Mouse (Mus musculus): ENCODE results near the gene Gnpat. TPM values are rescaled to one million over a fixed set of nuclear protein-coding genes. Genes with fewer than 3 reads are reported as not detected.

The Gnpat gene
- polyA plus RNA-seq, 1 experiment = 306 TPM

DNA sequence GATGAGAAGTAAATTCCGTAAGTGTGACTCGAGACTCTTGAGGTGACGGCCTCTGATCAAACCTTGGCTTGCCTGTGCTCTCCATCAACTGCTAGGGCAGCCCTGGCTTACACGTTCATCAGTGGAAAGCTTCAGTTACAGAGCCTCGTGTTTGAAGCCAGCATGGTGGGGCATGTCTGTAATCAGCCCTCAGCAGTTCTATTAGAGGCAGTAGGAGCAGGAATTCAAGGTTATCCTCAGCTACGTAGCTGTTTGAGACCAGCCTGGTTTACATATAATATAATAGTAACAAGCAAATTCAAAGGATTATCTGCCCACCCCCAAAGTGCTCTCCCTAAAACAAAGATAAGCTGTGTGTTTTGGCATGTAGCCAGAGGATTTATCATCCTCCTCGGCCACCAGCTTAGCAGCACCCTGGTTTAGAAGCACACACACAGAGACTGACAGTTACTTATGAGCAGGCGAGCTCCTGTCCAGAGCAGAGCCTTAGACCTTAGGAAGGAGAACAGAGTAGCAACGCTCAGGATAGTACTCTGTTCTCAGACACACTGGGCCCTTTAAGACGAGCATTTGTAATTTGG is 16.2 kb downstream of the Gnpat start:
- TF ChIP-seq POLR2A (IDR thresholded peaks at IDR 0.05; ENCODE audit: insufficient read depth, low read depth, low read length) = no peak
- no peak for TF ChIP-seq CTCF (IDR thresholded peaks at IDR 0.05; ENCODE audit: insufficient read depth, low read depth, low read length)
- Histone ChIP-seq H3K4me3 (ENCODE audit: insufficient read depth, low read depth, low read length) (no peak overlapping the region), H3K27ac (ENCODE audit: insufficient read depth, low read depth, low read length) (no peak overlapping the region), H3K4me1 (ENCODE audit: control insufficient read depth, insufficient read depth, low read length) (no peaks in the 10 kb centered on the region)
- 77% methylated on average over 10 of the region's 10 CpGs for WGBS

DNA sequence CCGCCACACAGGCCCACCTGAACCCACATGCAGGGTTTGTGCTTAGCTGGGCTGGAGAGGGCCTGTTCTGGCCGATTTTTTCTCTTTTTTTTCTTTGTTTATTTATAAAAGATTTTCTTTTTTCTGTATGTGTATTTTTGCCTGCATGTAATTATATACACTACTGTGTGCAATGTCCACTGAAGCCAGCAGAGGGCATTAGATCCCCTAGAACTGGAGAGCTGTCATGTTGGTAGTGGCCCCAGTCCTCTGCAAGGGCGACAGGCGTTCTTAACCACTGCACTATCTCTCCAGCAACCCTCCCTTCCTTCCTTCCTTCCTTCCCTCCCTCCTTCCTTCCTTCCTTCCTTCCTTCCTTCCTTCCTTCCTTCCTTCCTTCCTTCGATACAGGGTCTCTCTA is 25.6 kb downstream of the Gnpat start:
- no peak for TF ChIP-seq POLR2A (IDR thresholded peaks at IDR 0.05; ENCODE audit: insufficient read depth, low read depth, low read length)
- TF ChIP-seq CTCF (IDR thresholded peaks at IDR 0.05; ENCODE audit: insufficient read depth, low read depth, low read length) = no peak
- WGBS = 94% methylated on average over 5 of the region's 5 CpGs
- Histone ChIP-seq H3K4me1 (ENCODE audit: control insufficient read depth, insufficient read depth, low read length) (0 out of 2 replicates have a peak, but pooled peaks cover 3% of the 10 kb centered on the region), H3K27ac (ENCODE audit: insufficient read depth, low read depth, low read length) (no peak overlapping the region), H3K4me3 (ENCODE audit: insufficient read depth, low read depth, low read length) (no peak overlapping the region)

- TF ChIP-seq CTCF (IDR thresholded peaks at IDR 0.05; ENCODE audit: insufficient read depth, low read depth, low read length) = no peak
- TF ChIP-seq POLR2A (IDR thresholded peaks at IDR 0.05; ENCODE audit: insufficient read depth, low read depth, low read length) = no peak
Measured at GRCm38 (mm10) chr8:124892596-124892995, 29.8 kb downstream of the Gnpat start.

DNA sequence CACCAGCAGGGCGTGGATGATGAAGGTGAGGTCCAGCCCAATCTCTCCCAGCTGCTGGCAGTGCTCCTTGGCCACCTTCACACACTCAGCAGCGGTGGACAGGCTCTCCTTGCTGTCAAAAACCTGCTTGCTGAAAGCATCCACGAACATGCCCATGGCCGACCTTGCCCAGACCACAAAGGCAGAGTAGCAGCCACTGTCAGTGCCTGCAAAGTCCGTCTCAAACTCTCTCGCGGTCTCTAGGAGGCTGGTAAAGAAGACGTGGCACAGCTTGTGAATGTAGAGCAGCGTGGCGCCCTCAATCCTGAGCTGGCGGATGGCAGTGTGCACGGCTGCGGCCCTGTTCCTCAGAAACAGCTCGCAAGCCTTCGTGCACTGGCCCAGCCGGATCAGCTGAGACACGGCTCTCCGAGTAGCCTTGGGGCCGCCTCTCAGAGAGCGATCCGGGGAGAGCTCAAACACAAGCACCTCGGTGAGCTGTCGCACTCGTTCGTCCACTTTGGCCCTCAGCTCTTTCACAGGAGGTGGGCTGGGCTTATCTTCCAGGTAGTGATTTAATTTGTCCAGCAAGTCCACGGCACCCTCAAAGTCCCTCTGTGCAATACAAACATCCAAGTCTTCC is 33.3 kb downstream of the Gnpat start:
- H3K27ac ChIP-seq (ENCODE audit: insufficient read depth, low read depth, low read length) = no peak overlapping the region
- peak overlapping the region; percentile 80 for H3K4me3 ChIP-seq (ENCODE audit: insufficient read depth, low read depth, low read length)
- no peak for TF ChIP-seq CTCF (IDR thresholded peaks at IDR 0.05; ENCODE audit: insufficient read depth, low read depth, low read length)
- 70% methylated on average over 26 of the region's 26 CpGs for WGBS
- peaks cover 23% of the 10 kb centered on the region for H3K4me1 ChIP-seq (ENCODE audit: control insufficient read depth, insufficient read depth, low read length)

More at GRCm38 (mm10) chr8:124892596-124892995, 29.8 kb downstream of the Gnpat start:
- Histone ChIP-seq H3K27ac (ENCODE audit: insufficient read depth, low read depth, low read length) (no peak overlapping the region), H3K4me1 (ENCODE audit: control insufficient read depth, insufficient read depth, low read length) (peaks cover 18% of the 10 kb centered on the region), H3K4me3 (ENCODE audit: insufficient read depth, low read depth, low read length) (no peak overlapping the region)
- 51% methylated on average over 3 of the region's 3 CpGs for WGBS

DNA sequence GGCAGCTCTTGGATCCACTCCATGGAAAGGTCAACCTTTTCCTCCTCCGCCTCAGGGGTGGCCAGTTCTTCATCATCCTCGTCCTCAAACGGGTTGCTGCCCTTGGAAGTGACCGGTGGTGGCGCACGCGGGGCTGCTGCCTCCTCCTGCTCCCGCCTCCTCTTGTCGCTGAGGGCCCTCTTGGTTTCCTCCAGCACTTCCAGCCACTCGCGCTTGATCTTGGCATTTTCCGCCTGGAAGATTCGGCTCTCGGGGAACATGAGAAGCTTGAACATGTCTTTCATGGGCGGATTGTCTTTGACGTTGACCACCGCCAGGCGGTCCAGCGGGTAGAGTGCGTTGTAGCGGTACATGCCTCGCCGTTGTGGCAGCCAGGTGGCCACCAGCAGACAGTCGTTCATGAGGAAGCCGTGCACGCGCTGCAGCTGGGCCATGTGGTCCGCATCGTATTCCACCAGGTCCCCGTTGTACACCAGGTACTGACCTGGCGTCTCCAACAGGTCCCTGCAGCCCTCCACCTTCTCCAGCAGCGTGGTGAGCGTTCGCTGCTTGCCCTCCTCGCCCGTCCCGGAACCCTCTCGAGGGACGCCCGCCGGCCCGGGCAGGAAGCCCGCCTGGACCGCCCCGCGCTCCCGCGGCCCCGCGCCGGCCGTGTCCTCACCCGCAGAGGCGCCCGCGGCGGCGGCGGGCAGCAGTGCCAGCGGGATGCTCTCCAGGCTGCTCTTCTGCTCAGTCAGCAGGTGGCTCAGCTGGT is 34.0 kb downstream of the Gnpat start:
- no peak for TF ChIP-seq POLR2A (IDR thresholded peaks at IDR 0.05; ENCODE audit: insufficient read depth, low read depth, low read length)
- TF ChIP-seq CTCF (IDR thresholded peaks at IDR 0.05; ENCODE audit: insufficient read depth, low read depth, low read length) = no peak
- peaks cover 23% of the 10 kb centered on the region for H3K4me1 ChIP-seq (ENCODE audit: control insufficient read depth, insufficient read depth, low read length)
- H3K27ac ChIP-seq (ENCODE audit: insufficient read depth, low read depth, low read length) = no peak overlapping the region; the same call in 1 of the 2 replicates
- 1% methylated on average over 60 of the region's 60 CpGs for WGBS
- peak overlapping the region; percentile 80 for H3K4me3 ChIP-seq (ENCODE audit: insufficient read depth, low read depth, low read length)

DNA sequence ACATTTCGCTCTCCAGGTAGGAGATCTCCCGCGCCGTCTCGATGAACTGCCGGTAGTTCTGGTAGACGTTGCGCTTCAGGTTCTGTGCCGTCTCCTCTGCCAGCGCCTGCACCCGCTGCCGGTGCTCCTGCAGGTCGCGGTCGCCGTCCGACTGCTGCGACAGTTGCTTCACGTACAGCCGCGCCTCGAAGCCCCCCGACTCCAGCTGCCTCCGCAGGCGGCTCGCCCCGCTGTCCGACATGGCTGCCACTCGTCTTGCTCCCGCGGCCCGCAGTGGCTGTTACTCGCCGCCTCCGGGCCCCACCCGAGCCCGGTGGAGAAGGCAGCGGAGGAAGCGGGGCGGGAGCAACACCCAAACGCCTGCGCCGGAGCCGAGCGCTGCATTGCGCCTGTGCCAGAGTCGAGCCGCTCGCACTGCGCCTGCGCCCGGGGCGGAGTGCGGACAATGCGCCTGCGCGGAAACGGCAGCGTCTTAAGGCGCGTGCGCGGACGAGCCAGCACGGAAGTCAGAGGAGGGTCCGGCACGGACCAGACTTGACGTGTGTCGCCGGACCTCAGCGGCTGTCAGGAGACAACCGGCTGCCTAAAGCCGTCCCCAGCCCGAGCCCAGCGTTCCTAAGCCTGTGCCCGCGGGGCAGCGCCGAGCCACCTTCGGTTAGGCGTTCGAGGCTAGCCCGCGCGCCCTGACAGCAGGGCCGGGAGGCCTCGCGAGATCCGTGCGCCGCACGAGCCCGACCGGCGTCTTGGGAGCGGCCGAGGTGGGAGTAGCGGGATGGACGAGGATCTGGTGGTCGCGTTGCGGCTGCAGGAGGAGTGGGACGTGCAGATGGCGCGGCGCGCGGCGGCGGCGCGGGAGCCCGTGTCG is 34.8 kb downstream of the Gnpat start, which contains the start of the genes Exoc8 and Sprtn:
Gene Exoc8, minus strand, starts transcription at position 320 of the 865 bp plus-strand sequence.
Gene Sprtn, plus strand, starts transcription at position 501 of the 865 bp plus-strand sequence.
- H3K4me1 ChIP-seq (ENCODE audit: control insufficient read depth, insufficient read depth, low read length) = peaks cover 23% of the 10 kb centered on the region
- under 1% methylated on average over 114 of the region's 114 CpGs for WGBS
- peak within 1 kb of the TSS; percentile 80 for H3K4me3 ChIP-seq (ENCODE audit: insufficient read depth, low read depth, low read length)
- TF ChIP-seq CTCF (IDR thresholded peaks at IDR 0.05; ENCODE audit: insufficient read depth, low read depth, low read length) (no peak), POLR2A (IDR thresholded peaks at IDR 0.05; ENCODE audit: insufficient read depth, low read depth, low read length) (peak; percentile 84; the same call in 1 of the 2 replicates)
- H3K27ac ChIP-seq (ENCODE audit: insufficient read depth, low read depth, low read length) = peak within 1 kb of the TSS; percentile 44

GRCm38 (mm10) chr8:124898251-124898905 is 35.5 kb downstream of the Gnpat start:
- TF ChIP-seq POLR2A (IDR thresholded peaks at IDR 0.05; ENCODE audit: insufficient read depth, low read depth, low read length) (no peak), CTCF (IDR thresholded peaks at IDR 0.05; ENCODE audit: insufficient read depth, low read depth, low read length) (no peak)
- peaks cover 29% of the 10 kb centered on the region for H3K4me1 ChIP-seq (ENCODE audit: control insufficient read depth, insufficient read depth, low read length)
- no peak overlapping the region for H3K27ac ChIP-seq (ENCODE audit: insufficient read depth, low read depth, low read length)
- H3K4me3 ChIP-seq (ENCODE audit: insufficient read depth, low read depth, low read length) = peak overlapping the region; percentile 80
- 5% methylated on average over 31 of the region's 31 CpGs for WGBS

DNA sequence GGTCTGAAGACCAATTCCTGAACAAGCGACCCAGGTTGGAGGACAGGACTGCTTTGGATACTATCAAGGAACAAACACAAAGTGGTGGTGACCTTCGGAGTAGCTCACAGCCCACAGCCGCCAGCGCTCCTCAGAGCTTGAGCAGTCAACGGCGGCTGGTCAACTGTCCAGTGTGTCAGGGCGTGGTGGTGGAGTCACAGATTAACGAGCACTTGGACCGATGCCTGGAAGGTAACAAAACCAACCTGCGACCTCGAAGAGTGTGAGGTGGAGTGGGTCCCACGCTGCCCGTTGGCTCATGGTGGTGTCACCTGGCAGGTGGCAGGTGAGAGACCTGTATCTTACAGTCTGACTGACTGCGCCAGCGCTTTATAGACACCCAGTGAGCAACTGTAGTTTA is 40.4 kb downstream of the Gnpat start:
- TF ChIP-seq POLR2A (IDR thresholded peaks at IDR 0.05; ENCODE audit: insufficient read depth, low read depth, low read length) = no peak
- no peak for TF ChIP-seq CTCF (IDR thresholded peaks at IDR 0.05; ENCODE audit: insufficient read depth, low read depth, low read length)
- Histone ChIP-seq H3K4me1 (ENCODE audit: control insufficient read depth, insufficient read depth, low read length) (peaks cover 15% of the 10 kb centered on the region), H3K27ac (ENCODE audit: insufficient read depth, low read depth, low read length) (no peak overlapping the region), H3K4me3 (ENCODE audit: insufficient read depth, low read depth, low read length) (no peak overlapping the region)
- 91% methylated on average over 15 of the region's 15 CpGs for WGBS

Measured in olfactory bulb, adult 2 months (tissue).